In the genomic region with DNA sequence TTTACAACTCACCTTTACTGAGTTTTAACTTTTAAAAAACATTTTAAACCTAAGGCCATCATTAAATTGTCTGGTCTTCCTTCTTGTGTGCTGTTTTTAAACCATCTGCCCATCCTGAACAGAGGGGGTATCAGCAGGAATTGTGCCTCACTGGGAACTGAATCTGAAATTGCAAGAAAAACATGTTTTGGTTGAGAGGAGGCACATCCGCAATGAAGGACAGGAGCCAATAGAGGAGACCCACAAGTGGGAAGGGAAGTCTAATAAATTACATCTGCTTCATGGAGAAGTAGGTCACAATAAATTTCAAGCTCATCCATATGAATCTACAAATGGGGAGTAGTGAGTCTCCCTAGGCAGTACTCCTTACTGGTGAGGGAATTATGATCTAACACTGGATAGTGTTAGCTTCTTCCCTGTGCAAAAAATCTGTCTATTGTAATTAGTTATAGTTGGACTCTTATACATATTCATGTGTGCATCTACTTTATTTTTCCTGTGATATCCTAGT, we compare ENCODE assay signal across 30 mouse cellular contexts.
A peak's percentile ranks its signal among the peaks of the same experiment; 100 is the strongest.
DNase-seq lines count a peak whose midpoint lies in the region; ATAC-seq and TF ChIP-seq lines count a peak whose summit lies in the region.
"Had no signal": no experiment of that assay in that cellular context is flagged by ENCODE, and none has a peak within 500 bp of the region (broad histone marks: within the 10 kb centered on the region; RNA-seq: fewer than 3 reads in every experiment).

No protein-coding gene starts in this region.

- no peaks in the 10 kb centered on the region for H3K36me3 ChIP-seq in kidney, postnatal 0 days (ENCODE audit: insufficient read depth, low read length)
- no peaks in the 10 kb centered on the region for H3K36me3 ChIP-seq in intestine, embryonic 16.5 days (ENCODE audit: control insufficient read depth, insufficient read depth, low read length)
- H3K36me3 ChIP-seq: embryonic facial prominence, embryonic 10.5 days; embryonic facial prominence, embryonic 13.5 days; forebrain, embryonic 12.5 days; forebrain, embryonic 15.5 days; heart, embryonic 12.5 days; heart, embryonic 15.5 days; hindbrain, embryonic 10.5 days; hindbrain, embryonic 13.5 days; intestine, embryonic 15.5 days had no signal

- ATAC-seq in kidney, postnatal 0 days (replicated peaks; ENCODE audit: low FRiP score, low read depth): no peak
- ATAC-seq in intestine, embryonic 16.5 days: no peak
- ATAC-seq: activated CD4-positive, CD25-positive, alpha-beta regulatory T cell, adult 4 months; CD4-positive, CD25-positive, alpha-beta regulatory T cell, adult 4 months; forebrain, embryonic 15.5 days; hindbrain, embryonic 16.5 days; intestine, embryonic 15.5 days had no signal

- H3K9me3 ChIP-seq in kidney, postnatal 0 days (replicated peaks; ENCODE audit: low read length): no peaks in the 10 kb centered on the region
- no peaks in the 10 kb centered on the region for H3K9me3 ChIP-seq in intestine, embryonic 16.5 days (ENCODE audit: control insufficient read depth, low read length)
- H3K9me3 ChIP-seq: embryonic facial prominence, embryonic 10.5 days; embryonic facial prominence, embryonic 13.5 days; forebrain, embryonic 12.5 days; forebrain, embryonic 15.5 days; heart, embryonic 12.5 days; heart, embryonic 15.5 days; hindbrain, embryonic 10.5 days; hindbrain, embryonic 13.5 days; intestine, embryonic 15.5 days had no signal

- no peak overlapping the region for H3K27ac ChIP-seq in kidney, postnatal 0 days
- H3K27ac ChIP-seq in intestine, embryonic 16.5 days (ENCODE audit: low read length): no peak overlapping the region
- H3K27ac ChIP-seq: embryonic facial prominence, embryonic 10.5 days; embryonic facial prominence, embryonic 13.5 days; forebrain, embryonic 12.5 days; forebrain, embryonic 15.5 days; heart, embryonic 15.5 days; hindbrain, embryonic 10.5 days; hindbrain, embryonic 13.5 days; intestine, embryonic 15.5 days had no signal

- H3K4me3 ChIP-seq in kidney, postnatal 0 days (replicated peaks; ENCODE audit: low read depth, low read length): no peak overlapping the region
- no peak overlapping the region for H3K4me3 ChIP-seq in intestine, embryonic 16.5 days (ENCODE audit: low read length)
- H3K4me3 ChIP-seq: embryonic facial prominence, embryonic 10.5 days; embryonic facial prominence, embryonic 13.5 days; erythroblast, embryonic 14.5 days; forebrain, embryonic 12.5 days; forebrain, embryonic 15.5 days; heart, embryonic 12.5 days; heart, embryonic 15.5 days; hindbrain, embryonic 10.5 days; hindbrain, embryonic 13.5 days; intestine, embryonic 15.5 days had no signal

- TF ChIP-seq CTCF in kidney, postnatal 0 days (IDR thresholded peaks at IDR 0.05; ENCODE audit: low read depth): no peak

- H3K27me3 ChIP-seq in kidney, postnatal 0 days (ENCODE audit: insufficient read depth, low read length): no peaks in the 10 kb centered on the region
- no peaks in the 10 kb centered on the region for H3K27me3 ChIP-seq in intestine, embryonic 16.5 days (replicated peaks; ENCODE audit: control insufficient read depth, insufficient read depth, low read length)
- H3K27me3 ChIP-seq: embryonic facial prominence, embryonic 13.5 days; forebrain, embryonic 12.5 days; forebrain, embryonic 15.5 days; heart, embryonic 12.5 days; heart, embryonic 15.5 days; hindbrain, embryonic 13.5 days; intestine, embryonic 15.5 days had no signal

- DNase-seq in kidney, postnatal 0 days (ENCODE audit: low spot score): peak; percentile 2
- DNase-seq in kidney, postnatal 10 days: no peak
- DNase-seq in cerebellum, adult 8-10 months: peak; percentile 3
- DNase-seq in cerebellum, postnatal 10 days: peak; percentile 6 to 14
- DNase-seq in cerebellum, postnatal 36 days: peak; percentile 4 to 6
- no peak for DNase-seq in lung, postnatal 10 days
- DNase-seq in MN1 (ENCODE audit: low spot score): no peak
- DNase-seq: adrenal gland, postnatal 10 days; adrenal gland, postnatal 36 days; embryo, embryonic 11 days; gastrocnemius, postnatal 10 days; heart, adult 18-20 months; heart, postnatal 10 days; heart, postnatal 36 days; kidney, adult 18-20 months; kidney, adult 9 months had no signal

- no peak overlapping the region for H3K9ac ChIP-seq in kidney, postnatal 0 days (ENCODE audit: low read depth, low read length)
- H3K9ac ChIP-seq in intestine, embryonic 16.5 days (ENCODE audit: low read depth, low read length): no peak overlapping the region
- H3K9ac ChIP-seq: embryonic facial prominence, embryonic 13.5 days; forebrain, embryonic 12.5 days; forebrain, embryonic 15.5 days; heart, embryonic 12.5 days; heart, embryonic 15.5 days; hindbrain, embryonic 13.5 days; intestine, embryonic 15.5 days had no signal

- 47% methylated on average over 1 of the region's 1 CpGs for WGBS in kidney, postnatal 0 days
- WGBS in intestine, embryonic 16.5 days: 90% methylated on average over 1 of the region's 1 CpGs

- H3K4me1 ChIP-seq in kidney, postnatal 0 days (replicated peaks; ENCODE audit: insufficient read depth, low read length): no peaks in the 10 kb centered on the region
- no peaks in the 10 kb centered on the region for H3K4me1 ChIP-seq in intestine, embryonic 16.5 days (ENCODE audit: control insufficient read depth, insufficient read depth, low read length)
- H3K4me1 ChIP-seq: embryonic facial prominence, embryonic 10.5 days; embryonic facial prominence, embryonic 13.5 days; forebrain, embryonic 12.5 days; forebrain, embryonic 15.5 days; heart, embryonic 12.5 days; heart, embryonic 15.5 days; hindbrain, embryonic 10.5 days; hindbrain, embryonic 13.5 days; intestine, embryonic 15.5 days had no signal

- H3K4me2 ChIP-seq in kidney, postnatal 0 days (ENCODE audit: low read length): no peak overlapping the region
- no peak overlapping the region for H3K4me2 ChIP-seq in intestine, embryonic 16.5 days (ENCODE audit: low read depth, low read length)
- H3K4me2 ChIP-seq: embryonic facial prominence, embryonic 13.5 days; forebrain, embryonic 12.5 days; forebrain, embryonic 15.5 days; heart, embryonic 12.5 days; heart, embryonic 15.5 days; hindbrain, embryonic 13.5 days; intestine, embryonic 15.5 days had no signal

Comparison
In these comparisons a context has a peak if more than half of its experiments do, and no peak if none do; other contexts are left out.
1. DNase-seq: peak in kidney, postnatal 0 days (single experiment), cerebellum, adult 8-10 months (single experiment), cerebellum, postnatal 10 days (2 of 2) and cerebellum, postnatal 36 days (2 of 2); none in kidney, postnatal 10 days (single experiment), lung, postnatal 10 days (single experiment) and MN1 (single experiment).